Mouse (Mus musculus) bone marrow, adult 2 months (tissue): ENCODE data around the gene 5730522E02Rik. TPM values are rescaled to one million over a fixed set of nuclear protein-coding genes. Genes with fewer than 3 reads are reported as not detected.

ENCODE experiments used
- H3K27ac ChIP-seq: fragments of 200-500 bp; 2 replicates; pipeline ENCODE4 v1.5.1; 2012; ENCODE audit warnings: low read depth, mild to moderate bottlenecking, control low read depth, inconsistent platforms, low read length; ENCODE audit not compliant: control insufficient read depth, poor library complexity, insufficient read depth
- H3K4me1 ChIP-seq: fragments of 200-500 bp; 2 replicates; pipeline ENCODE4 v1.6.1; 2011; ENCODE audit warnings: low read length; ENCODE audit not compliant: control insufficient read depth, insufficient read depth
- H3K4me3 ChIP-seq: fragments of 200-500 bp; replicated peaks from 2 replicates; pipeline ENCODE3; 2011; ENCODE audit warnings: mild to moderate bottlenecking, low read depth, low read length, control low read depth; ENCODE audit not compliant: control insufficient read depth
- CTCF ChIP-seq: fragments of 200-500 bp; IDR thresholded peaks from 2 replicates; pipeline ENCODE4 v1.5.1; 2011; ENCODE audit warnings: low read length, control low read depth; ENCODE audit not compliant: control insufficient read depth, insufficient read depth
- POLR2A ChIP-seq: fragments of 200-500 bp; IDR thresholded peaks from 2 replicates; pipeline ENCODE4 v1.6.1; 2011; ENCODE audit warnings: low read depth, mild to moderate bottlenecking, control low read depth, low read length, borderline replicate concordance; ENCODE audit not compliant: control insufficient read depth
- WGBS: fragments of 180-500 bp; shearing (Covaris S2); methylation state at CpG from one replicate; pipeline ENCODE4 v1.1.7; 2018; 5-methylcytosine and 5-hydroxymethylcytosine counted together
- polyA plus RNA-seq: library from polyadenylated mRNA; stranded (reverse); fragments of >200 nt; gene quantifications from 2 replicates; pipeline ENCODE4 v1.2.4, GENCODE M21; 2011; ENCODE audit warnings: low replicate concordance; ENCODE audit not compliant: missing spikeins, insufficient read depth, insufficient read length

The 5730522E02Rik gene
- polyA plus RNA-seq, 1 experiment, result not detected

DNA sequence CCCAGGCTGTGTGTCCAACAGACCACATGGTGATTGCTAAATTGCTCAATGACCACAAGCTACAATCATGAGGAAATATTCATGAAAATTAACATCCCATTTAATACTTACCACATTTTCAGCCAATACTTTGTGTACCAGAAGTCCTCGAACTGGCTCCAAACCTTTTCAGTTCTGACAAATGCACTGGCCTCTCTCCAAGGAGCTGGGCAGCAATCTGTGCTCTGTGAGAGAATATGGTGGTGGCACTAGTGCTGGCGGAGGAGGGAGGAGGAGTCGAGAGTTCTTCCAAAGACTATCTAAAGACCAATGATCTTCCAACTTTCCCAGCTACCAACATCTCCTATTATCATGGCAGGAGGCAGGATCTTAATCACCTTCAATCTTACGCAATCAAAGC, 525.8 kb downstream of the 5730522E02Rik start:
- Histone ChIP-seq H3K4me1 (no peaks in the 10 kb centered on the region), H3K27ac (no peak overlapping the region), H3K4me3 (no peak overlapping the region)
- TF ChIP-seq POLR2A, result no peak
- TF ChIP-seq CTCF, result no peak
- 72% methylated on average over 4 of the region's 4 CpGs for WGBS

DNA sequence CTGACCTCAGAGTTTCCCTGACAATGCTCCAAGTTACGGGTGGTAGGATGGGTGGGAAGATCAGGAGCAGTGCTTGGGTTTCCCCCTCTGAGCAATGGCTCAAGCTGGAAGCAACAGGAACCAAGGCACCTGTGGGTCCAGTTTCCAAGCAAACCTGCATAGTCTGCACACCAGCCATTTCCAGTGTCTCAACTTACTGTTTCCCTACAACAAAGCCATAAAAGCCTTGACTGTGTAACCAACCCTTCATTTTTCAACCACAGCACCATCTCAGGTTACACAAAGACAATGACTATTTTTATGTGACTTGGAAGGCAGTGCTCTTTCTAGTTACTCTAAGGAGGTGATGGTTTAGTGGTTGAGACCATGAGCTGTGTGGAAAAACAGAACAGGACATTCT, 530.7 kb downstream of the 5730522E02Rik start:
- TF ChIP-seq POLR2A (no peak), CTCF (no peak)

DNA sequence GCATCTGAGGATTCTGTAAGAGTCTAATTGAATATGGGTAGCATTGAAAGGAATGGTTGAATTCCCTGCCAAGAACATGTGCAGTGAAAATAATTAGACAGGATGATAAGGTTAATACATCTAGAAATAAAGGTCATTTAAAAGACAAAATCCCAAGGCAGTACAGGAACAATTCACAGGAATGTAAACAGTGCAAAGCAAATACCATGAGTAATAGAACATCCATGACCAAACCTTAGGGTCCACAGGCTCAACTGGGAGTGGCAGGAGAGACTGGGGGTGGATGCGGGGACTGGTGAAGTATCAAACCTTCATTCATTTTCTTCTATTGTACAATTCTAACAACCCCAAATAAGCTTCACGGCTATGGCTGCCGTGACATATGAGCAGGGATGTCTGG, 536.4 kb downstream of the 5730522E02Rik start:
- no peak overlapping the region for H3K27ac ChIP-seq
- 83% methylated on average over 3 of the region's 3 CpGs for WGBS
- H3K4me1 ChIP-seq, result no peaks in the 10 kb centered on the region
- no peak overlapping the region for H3K4me3 ChIP-seq
- TF ChIP-seq CTCF (no peak), POLR2A (no peak)

More for the DNA sequence above, 530.7 kb downstream of the 5730522E02Rik start:
- no peak overlapping the region for H3K27ac ChIP-seq
- no peaks in the 10 kb centered on the region for H3K4me1 ChIP-seq
- 89% methylated on average over 1 of the region's 1 CpGs for WGBS
- no peak overlapping the region for H3K4me3 ChIP-seq

DNA sequence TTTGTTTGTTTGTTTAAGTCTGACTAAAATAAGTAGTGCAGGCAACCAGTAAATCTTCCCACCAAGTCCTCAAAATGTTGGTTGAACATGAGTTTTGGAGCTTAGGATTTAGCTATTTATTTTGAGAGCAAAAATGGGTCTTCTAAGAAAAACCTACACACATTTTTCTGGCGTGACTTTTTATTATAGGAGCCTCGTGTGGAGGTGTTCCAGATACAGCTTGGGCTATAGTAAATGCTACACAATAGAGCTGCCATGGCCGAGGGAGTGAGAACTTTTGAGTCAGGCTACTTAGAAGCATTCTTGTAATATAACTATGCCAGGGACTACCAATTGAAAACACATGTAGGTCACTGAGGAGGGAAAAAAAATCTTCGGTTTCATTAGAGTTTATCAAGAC, 540.5 kb downstream of the 5730522E02Rik start:
- WGBS, result 71% methylated on average over 4 of the region's 4 CpGs
- no peaks in the 10 kb centered on the region for H3K4me1 ChIP-seq
- H3K4me3 ChIP-seq, result no peak overlapping the region
- TF ChIP-seq CTCF (no peak), POLR2A (no peak)
- no peak overlapping the region for H3K27ac ChIP-seq

DNA sequence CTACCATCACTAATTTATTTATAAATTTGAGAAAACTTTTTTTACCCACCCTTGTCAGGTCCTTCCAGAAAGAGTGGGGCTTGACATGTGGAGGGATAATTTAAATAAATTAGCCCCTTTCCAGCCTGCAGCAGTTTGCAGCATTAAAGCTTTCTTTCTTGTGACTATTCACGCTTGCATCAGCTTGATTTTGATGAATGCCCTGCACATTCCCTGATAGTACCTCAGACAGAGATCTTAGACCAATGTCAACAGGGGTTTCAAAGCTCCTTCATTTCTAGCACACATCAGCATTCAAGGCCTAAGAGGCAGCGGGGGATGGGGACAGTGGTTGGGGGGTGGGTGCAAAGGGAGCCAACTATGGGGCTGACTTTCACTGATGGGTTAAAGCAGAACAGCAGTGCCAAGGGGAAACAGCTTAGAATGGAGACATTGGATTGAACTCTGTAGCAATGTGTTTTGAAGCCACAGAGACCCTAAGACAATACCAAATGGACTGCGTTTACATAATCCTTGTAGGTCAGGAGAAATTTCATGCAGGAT, 545.9 kb downstream of the 5730522E02Rik start:
- Histone ChIP-seq H3K27ac (no peak overlapping the region), H3K4me1 (no peaks in the 10 kb centered on the region), H3K4me3 (no peak overlapping the region)
- 76% methylated on average over 3 of the region's 3 CpGs for WGBS
- TF ChIP-seq POLR2A (no peak), CTCF (no peak)

DNA sequence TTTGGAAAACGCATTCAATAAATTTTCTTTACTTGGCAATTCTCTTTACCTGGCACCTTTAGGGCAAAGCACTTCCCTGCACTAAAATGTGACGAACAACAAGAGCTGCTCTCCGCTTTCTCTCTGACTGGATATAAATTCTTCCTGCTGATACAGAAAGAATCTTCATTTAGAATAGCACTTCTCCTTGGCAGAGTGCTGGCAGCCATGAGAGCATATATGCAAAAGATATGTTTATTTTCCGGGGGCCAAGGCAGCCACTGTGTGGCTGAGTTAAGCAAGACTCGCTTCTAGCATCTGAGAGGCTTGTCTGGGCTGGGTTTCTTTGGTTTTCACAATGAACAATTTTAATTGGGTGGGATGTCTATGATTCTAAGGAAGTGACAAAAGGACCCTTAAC, 564.3 kb downstream of the 5730522E02Rik start:
- WGBS, result 78% methylated on average over 5 of the region's 5 CpGs
- TF ChIP-seq POLR2A (no peak), CTCF (no peak)
- H3K27ac ChIP-seq, result no peak overlapping the region

DNA sequence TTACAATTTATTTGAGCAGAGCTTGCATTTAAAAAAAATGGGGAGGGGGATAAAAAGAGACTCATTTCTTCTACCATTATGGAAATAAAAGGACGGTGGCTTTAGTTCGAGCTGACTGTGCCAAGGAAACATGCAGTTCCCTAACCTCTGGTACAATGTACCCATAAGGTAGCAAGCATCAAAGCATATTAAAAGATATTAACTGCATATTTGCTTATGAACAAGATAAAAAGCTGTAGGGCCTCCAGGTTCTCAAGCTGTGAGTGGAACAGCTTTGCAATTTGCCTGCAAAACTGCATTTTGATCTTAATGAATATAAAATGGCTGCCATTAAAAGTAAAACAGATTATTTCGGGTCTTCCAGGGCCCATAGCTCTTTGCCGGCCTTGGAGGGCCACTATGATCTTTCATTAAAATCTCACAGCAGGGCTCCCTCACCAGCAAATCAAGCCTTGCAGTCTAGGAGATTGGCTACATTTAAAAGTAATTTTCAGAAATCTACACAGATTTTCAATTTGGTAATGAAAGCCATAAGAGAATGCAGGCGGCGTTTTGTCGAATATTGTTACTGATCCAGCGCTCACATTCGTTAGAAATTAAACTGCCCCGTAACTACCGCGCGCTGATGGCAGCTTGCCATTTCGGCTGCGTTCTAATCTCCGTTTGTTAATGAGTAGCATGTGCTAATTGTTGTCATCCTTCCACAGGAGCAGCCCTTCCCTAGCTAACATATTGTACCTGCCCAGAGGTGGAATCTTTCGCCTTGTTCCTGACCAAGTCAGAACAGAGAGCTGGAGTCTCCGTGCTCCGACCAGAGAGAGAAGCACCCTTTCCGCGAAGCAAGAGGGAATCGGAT, 565.6 kb downstream of the 5730522E02Rik start:
- Histone ChIP-seq H3K4me1 (no peaks in the 10 kb centered on the region), H3K27ac (no peak overlapping the region), H3K4me3 (no peak overlapping the region)
- 67% methylated on average over 22 of the region's 22 CpGs for WGBS
- no peak for TF ChIP-seq CTCF

More for the DNA sequence above, 564.3 kb downstream of the 5730522E02Rik start:
- Histone ChIP-seq H3K4me3 (no peak overlapping the region), H3K4me1 (no peaks in the 10 kb centered on the region)

DNA sequence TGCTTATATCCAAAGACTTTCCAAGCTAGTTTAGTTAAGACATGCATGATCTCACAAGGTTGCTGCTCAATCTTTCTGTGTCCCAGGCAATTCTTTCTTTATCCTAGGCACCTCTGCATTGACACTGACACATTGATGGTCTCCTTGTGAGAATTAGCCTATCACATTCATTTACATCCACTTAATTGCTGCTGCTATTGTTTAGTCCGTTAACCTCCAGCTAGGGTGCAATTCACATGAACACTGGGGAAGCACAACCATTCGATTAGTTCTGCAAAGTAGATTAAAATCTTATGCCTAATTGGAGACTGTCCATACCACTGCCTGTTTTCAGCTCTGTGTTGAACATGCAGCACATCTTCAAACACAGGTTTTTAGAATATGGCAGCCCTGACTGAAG, 603.7 kb downstream of the 5730522E02Rik start:
- no peak overlapping the region for H3K27ac ChIP-seq
- 68% methylated on average over 2 of the region's 2 CpGs for WGBS

More for the DNA sequence above, 603.7 kb downstream of the 5730522E02Rik start:
- Histone ChIP-seq H3K4me1 (no peaks in the 10 kb centered on the region), H3K4me3 (no peak overlapping the region)
- no peak for TF ChIP-seq POLR2A
- no peak for TF ChIP-seq CTCF
